Mouse (Mus musculus) activated CD4-positive, CD25-positive, alpha-beta regulatory T cell, adult 4 months (primary cell): ENCODE measurements around the gene Hint2. TPM values are rescaled to one million over a fixed set of nuclear protein-coding genes. Genes with fewer than 3 reads are reported as not detected.

ENCODE experiments used
- polyA plus RNA-seq, 2 experiments: library from polyadenylated mRNA; unstranded; fragments of 100-300 nt; shearing (Covaris generic); gene quantifications; one replicate each; pipeline ENCODE4 v1.2.1; 2017

Hint2 gene
- polyA plus RNA-seq, 2 experiments from 2014 or later: 41.0 to 42.7 TPM

Other genes with a start within 250 kb of the Hint2 start
- not detected for gene Fam166b, start 227.3 kb downstream of the Hint2 start, polyA plus RNA-seq
- 1 to 10 TPM in 1 of 2 experiments, under 1 TPM in 1; 0.48 to 1.1 TPM for gene Tesk1, start 214.5 kb downstream of the Hint2 start, polyA plus RNA-seq
- 10 to 100 TPM; 63.4 to 67.4 TPM for gene Cd72, start 201.8 kb downstream of the Hint2 start, polyA plus RNA-seq
- 100 to 1,000 TPM; 145 to 163 TPM for gene Sit1, start 172.7 kb downstream of the Hint2 start, polyA plus RNA-seq
- 10 to 100 TPM; 71.7 to 78.1 TPM for gene Ccdc107, start 163.6 kb downstream of the Hint2 start, polyA plus RNA-seq
- 1 to 10 TPM; 5.3 to 7.4 TPM for gene Arhgef39, start 156.8 kb downstream of the Hint2 start, polyA plus RNA-seq
- gene Car9, start 149.5 kb downstream of the Hint2 start, polyA plus RNA-seq: under 1 TPM in 1 of 2 experiments, not detected in 1; 0.73 TPM
- not detected for gene Tpm2, start 132.7 kb downstream of the Hint2 start, polyA plus RNA-seq
- 100 to 1,000 TPM; 101 to 104 TPM for gene Creb3, start 94.1 kb downstream of the Hint2 start, polyA plus RNA-seq
- gene Tln1, start 93.8 kb downstream of the Hint2 start, polyA plus RNA-seq: 100 to 1,000 TPM in 1 of 2 experiments, 10 to 100 TPM in 1; 86.9 to 116 TPM
- 10 to 100 TPM; 10.8 to 12.4 TPM for gene Rgp1, start 77.8 kb downstream of the Hint2 start, polyA plus RNA-seq
- gene Gba2, start 77.6 kb downstream of the Hint2 start, polyA plus RNA-seq: 10 to 100 TPM; 12.7 to 14.4 TPM
- not detected for gene Msmp, start 72.0 kb downstream of the Hint2 start, polyA plus RNA-seq
- not detected for gene Npr2, start 24.5 kb downstream of the Hint2 start, polyA plus RNA-seq
- not detected for gene Spag8, start 2.9 kb downstream of the Hint2 start, polyA plus RNA-seq
- gene Tmem8b, start 12.5 kb upstream of the Hint2 start, polyA plus RNA-seq: under 1 TPM; 0.38 to 0.90 TPM
- gene Fam221b, start 12.7 kb upstream of the Hint2 start, polyA plus RNA-seq: 1 to 10 TPM; 3.2 to 4.4 TPM
- not detected for gene Olfr70, start 44.3 kb upstream of the Hint2 start, polyA plus RNA-seq
- gene Olfr71, start 53.8 kb upstream of the Hint2 start, polyA plus RNA-seq: under 1 TPM in 1 of 2 experiments, not detected in 1; 0.13 TPM
- not detected for gene Hrct1, start 70.7 kb upstream of the Hint2 start, polyA plus RNA-seq
- under 1 TPM in 1 of 2 experiments, not detected in 1; 0.15 TPM for gene Spaar, start 73.6 kb upstream of the Hint2 start, polyA plus RNA-seq
- gene Olfr159, start 114.5 kb upstream of the Hint2 start, polyA plus RNA-seq: not detected
- not detected for gene Olfr156, start 167.4 kb upstream of the Hint2 start, polyA plus RNA-seq
- gene Olfr157, start 183.7 kb upstream of the Hint2 start, polyA plus RNA-seq: under 1 TPM; 0.09 to 0.50 TPM
- gene Olfr155, start 195.1 kb upstream of the Hint2 start, polyA plus RNA-seq: under 1 TPM in 1 of 2 experiments, not detected in 1; 0.26 TPM
- gene Reck, start 219.1 kb upstream of the Hint2 start, polyA plus RNA-seq: 1 to 10 TPM; 3.4 to 5.9 TPM